Mouse (Mus musculus): ENCODE measurements at regions not wholly inside any gene's neighbourhood (a gene's known extent, or its start where the extent isn't known, plus 50 kb on each side); places are given as distances from the start of the nearest gene placed in this dataset.

DNA sequence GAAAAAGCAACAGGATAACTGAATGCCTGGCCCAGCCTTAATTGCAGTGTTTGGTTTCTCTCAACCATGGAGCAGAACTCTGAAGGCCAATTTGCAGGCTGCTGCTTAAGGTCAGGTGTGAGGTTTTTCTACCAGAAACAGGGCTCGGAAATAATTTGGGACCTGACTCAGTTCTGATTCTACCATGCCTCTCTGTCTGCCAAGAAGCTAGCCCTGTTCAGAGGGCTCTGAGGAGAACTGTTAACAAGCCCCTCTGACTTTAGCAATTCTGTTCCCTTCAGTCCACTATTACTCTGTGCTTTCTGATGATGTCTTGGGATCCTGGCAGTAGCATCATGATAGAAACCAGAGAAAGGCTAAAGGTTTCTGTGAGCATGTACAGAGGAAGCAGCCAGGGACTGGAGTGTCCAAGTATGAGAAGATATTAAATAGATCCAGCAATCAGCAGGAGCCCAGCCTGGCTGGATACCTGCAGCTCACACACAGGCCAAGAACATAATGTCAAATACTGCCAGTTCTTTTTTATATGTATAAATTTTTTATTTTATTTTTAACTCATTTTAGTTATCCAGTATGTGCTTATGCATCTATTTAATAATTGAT is 131.4 kb upstream of the Sptlc3 start:
- no peak for DNase-seq (ENCODE audit: low spot score)

DNA sequence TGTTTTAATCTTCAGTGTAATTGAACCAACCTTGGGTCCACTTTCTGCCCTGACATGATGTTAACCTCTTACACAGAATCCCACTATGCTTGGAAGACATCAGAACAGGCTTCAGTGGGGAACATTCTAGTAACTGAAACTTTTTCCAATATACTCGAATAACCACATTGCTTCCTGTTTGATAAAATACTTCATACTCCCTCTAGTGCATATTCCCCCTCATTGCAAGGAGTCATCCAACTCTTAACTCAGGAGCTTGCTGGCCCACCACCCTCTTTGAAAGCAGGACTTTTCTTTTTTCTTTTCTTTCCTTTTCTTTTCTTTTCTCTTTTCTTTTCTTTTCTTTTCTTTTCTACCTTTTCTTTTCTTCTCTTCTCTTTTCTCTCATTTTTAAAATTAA is 123.6 kb upstream of the Sptlc3 start:
- DNase-seq (ENCODE audit: low spot score): no peak

DNA sequence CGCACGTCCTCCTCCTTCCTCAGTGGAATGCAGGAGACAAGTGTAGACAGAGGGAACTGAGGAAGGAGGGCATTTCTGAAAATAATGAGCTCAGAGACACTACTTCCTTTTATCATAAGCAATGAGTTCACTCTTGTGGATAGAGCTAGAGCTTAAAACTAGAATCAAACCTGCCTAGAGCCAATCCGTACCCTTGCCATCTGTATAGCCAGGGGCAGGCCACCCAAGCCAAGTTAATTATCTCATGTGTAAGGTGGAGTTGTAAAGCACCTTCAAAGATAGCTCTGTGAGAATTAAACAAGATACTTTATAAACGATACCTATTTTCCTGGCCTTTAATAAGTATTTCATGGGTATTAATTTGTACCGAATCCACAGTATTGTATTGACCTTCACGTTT is 113.4 kb upstream of the Sptlc3 start:
- no peak for DNase-seq (ENCODE audit: low spot score)

DNA sequence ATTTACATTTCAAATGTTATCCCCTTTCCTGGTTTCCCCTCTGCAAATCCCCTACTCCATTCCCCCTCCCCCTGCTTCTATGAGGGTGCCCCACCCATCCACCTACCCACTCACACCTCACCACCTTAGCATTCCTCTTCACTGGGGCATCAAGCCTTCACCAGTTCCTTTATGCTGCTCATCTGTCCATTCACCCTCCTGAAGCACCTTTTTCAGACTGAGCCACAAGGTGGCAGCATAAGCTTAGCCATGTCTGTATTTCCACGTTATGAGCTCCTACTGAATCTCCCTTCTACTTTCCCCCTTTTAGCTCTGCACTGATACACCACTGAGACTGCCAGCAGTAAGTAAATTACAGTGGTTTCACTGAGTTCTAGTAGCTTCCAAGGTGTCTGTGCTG is 112.1 kb upstream of the Sptlc3 start:
- DNase-seq (ENCODE audit: low spot score): peak; percentile 67

DNA sequence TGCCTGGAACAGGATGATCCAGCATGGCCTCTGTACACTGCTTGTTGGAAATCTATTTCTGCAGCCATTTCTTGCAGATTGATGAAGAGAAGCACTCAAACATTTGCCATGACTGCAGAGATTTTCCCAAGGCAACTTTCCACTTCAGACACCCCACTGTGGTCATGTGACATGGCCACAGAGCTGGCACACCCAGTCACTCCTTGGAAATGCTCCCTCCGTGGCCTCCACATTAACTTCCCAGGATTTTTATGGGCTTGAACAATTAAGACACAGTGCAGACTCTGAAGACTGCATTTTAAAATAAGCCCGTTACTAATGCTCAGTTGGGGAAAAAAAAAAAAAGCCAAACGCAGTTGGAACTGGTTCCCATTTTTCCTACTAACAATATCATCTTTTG is 80.2 kb upstream of the Sptlc3 start:
- no peak for DNase-seq (ENCODE audit: low spot score)

DNA sequence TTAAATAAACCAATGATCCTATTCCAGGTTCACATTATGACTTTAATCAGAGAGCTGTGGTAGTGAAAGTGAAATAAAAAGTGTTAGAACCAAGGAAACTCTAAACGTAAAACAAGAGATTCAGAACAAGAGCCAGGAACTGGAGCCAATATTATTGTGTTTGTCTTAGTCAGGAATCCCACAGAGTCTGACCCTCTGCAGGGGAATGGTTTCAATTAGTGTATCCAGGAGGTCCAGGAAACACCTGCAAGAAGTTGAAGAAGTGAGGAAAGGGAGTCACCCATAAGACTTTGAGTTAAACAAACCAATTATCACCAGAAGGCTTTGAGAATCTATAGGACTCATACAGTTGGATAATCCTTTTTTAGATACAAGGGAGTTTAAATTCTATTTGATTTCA is 76.2 kb upstream of the Sptlc3 start:
- no peak for DNase-seq (ENCODE audit: low spot score)

DNA sequence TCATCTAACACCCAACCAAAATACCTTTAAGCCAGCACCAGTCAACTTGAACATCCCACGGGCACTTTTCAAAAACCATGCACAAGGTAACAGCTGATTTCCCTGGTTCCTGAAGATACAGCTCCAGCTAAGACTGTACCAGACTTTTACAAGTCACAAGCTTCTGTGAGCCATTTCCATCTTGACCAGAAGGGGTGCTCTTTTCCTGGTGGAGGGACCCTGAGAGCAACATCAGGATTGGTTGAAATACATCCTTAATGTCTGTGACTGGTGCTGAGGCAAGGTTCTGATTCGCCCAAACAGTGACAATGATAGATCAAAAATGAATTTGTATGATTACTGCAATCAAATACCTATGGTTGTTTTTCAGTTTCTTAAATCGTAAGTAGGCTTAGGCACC is 71.0 kb upstream of the Sptlc3 start:
- DNase-seq (ENCODE audit: low spot score): no peak

DNA sequence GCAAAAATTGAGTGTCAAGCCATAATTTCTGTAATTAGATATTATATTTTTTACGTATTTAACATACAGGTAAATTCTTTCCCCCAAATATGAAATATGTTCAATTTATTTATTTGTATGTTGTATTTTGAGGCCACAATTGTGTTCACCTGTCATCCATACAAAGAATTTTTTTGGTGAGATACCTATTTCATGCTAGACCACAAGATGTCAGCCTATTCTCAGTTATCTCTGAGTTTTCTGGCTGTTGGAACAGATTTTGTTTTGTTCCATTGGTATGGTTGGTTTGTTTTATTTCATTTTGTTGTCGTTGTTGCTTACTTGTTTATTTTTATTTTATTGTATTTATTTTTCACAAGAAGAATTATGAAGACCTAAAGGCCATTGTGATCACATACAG is 70.3 kb upstream of the Sptlc3 start:
- DNase-seq (ENCODE audit: low spot score): no peak

All from layer of hippocampus, adult 9-10 months (tissue).